Mouse (Mus musculus): Measurements from ENCODE around the gene Ier2.
A peak's percentile ranks its signal among the peaks of the same experiment; 100 is the strongest.

Gene Ier2

GRCm38 (mm10) chr8:84661458-84661871 is 1.2 kb downstream of the Ier2 start:
- DNase-seq: peak; percentile 90

GRCm38 (mm10) chr8:84660819-84661457 is 1.7 kb downstream of the Ier2 start:
- DNase-seq: peak; percentile 67

- peak; percentile 74 for DNase-seq
Observed at GRCm38 (mm10) chr8:84659936-84660818, 2.5 kb downstream of the Ier2 start.

- DNase-seq: no peak
Observed at GRCm38 (mm10) chr8:84658951-84659350, 3.7 kb downstream of the Ier2 start.

- DNase-seq: peak; percentile 62
Observed at GRCm38 (mm10) chr8:84657680-84658079, 5.0 kb downstream of the Ier2 start.

GRCm38 (mm10) chr8:84657203-84657602 is 5.4 kb downstream of the Ier2 start:
- DNase-seq: no peak

GRCm38 (mm10) chr8:84656641-84657126 is 6.0 kb downstream of the Ier2 start:
- peak; percentile 94 for DNase-seq

GRCm38 (mm10) chr8:84656191-84656525 is 6.5 kb downstream of the Ier2 start:
- DNase-seq: no peak

- no peak for DNase-seq
Observed at GRCm38 (mm10) chr8:84655336-84656190, 7.1 kb downstream of the Ier2 start.

- no peak for DNase-seq
Observed at GRCm38 (mm10) chr8:84654597-84654996, 8.1 kb downstream of the Ier2 start.

- no peak for DNase-seq
Observed at GRCm38 (mm10) chr8:84653092-84653631, 9.5 kb downstream of the Ier2 start.

GRCm38 (mm10) chr8:84650213-84650612 is 12.4 kb downstream of the Ier2 start:
- no peak for DNase-seq

GRCm38 (mm10) chr8:84647461-84647901 is 15.2 kb downstream of the Ier2 start:
- no peak for DNase-seq

- no peak for DNase-seq
Observed at GRCm38 (mm10) chr8:84646800-84647199, 15.9 kb downstream of the Ier2 start.

GRCm38 (mm10) chr8:84643019-84643418 is 19.6 kb downstream of the Ier2 start:
- DNase-seq: no peak

GRCm38 (mm10) chr8:84641578-84642361 is 20.9 kb downstream of the Ier2 start:
- DNase-seq: no peak

GRCm38 (mm10) chr8:84640617-84641294 is 21.9 kb downstream of the Ier2 start:
- no peak for DNase-seq

- DNase-seq: no peak
Observed at GRCm38 (mm10) chr8:84640010-84640588, 22.6 kb downstream of the Ier2 start.

GRCm38 (mm10) chr8:84639162-84640009 is 23.3 kb downstream of the Ier2 start:
- DNase-seq: peak; percentile 93

Data from kidney, adult 11 months (tissue).